Mouse (Mus musculus) cerebellum, postnatal 10 days (tissue): ENCODE results near the gene Zfp213.
"Not testable (repeated sequence)": the region's sequence is repeated elsewhere in the genome, so short reads cannot be mapped to it uniquely, and the experiment has no call there.

Experiments used
- DNase-seq, 2 experiments: peaks; one replicate each; pipeline ENCODE4 v3.0.0; 2021; ENCODE audit warnings: mixed read lengths in 2 of 2

The Zfp213 gene

DNA sequence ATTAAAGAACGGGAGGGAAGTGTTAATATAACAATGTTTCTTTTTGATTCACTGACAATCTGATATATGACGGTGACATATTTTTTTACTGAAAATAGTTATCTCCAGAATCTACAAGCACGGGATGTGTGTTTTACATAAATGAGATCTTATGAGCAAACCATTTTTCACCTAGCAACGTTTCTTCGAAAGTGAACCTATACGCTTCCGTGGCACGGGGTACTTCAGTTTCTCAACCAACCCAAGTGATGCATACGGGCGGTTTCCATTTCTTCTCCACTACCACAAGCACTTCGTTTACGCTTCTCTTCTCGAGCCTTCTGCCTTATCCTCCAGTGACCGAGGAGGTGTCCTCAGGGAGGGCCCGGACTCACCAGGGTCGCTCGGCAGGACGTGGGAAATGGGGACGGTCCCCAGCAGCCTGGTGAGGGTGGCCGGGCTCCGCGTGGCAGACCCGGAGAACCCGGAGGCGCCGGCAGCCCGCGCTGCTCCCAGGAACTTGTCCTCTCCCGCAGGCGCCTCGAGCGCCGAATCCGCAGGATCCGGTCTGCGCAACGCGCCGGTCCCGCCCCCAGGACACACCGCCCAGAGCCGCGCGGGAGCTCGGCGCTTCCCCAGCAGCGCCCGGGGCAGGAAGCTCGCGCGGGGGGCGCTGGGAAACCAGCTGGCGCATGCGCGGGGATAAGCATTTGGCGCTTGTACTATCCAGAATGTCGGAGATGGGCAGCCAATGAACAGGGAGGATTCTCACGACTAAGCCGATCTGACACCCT is at the start of gene Zfp213:
Zfp213 (minus strand) TSS at position 644 of the 773 bp plus-strand sequence.
- peak; percentile 96 to 97 for DNase-seq

GRCm38 (mm10) chr17:23610361-23610800 is 46.3 kb upstream of the Zfp213 start:
- DNase-seq: peak; percentile 85

DNA sequence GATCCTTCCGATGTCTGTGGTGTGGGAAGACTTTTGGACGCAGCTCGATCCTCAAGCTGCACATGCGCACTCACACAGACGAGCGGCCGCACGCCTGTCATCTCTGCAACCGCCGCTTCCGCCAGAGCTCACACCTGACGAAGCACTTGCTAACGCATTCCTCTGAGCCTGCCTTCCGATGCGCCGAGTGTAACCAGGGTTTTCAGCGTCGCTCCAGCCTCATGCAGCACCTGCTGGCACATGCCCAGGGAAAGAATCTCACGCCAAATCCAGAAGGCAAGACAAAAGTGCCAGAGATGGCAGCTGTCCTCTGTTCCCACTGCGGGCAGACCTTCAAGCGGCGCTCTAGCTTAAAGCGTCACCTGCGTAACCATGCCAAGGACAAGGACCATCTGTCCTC is 45.6 kb upstream of the Zfp213 start:
- peak; percentile 95 for DNase-seq

- no peak for DNase-seq
Observed at GRCm38 (mm10) chr17:23605220-23605619, 41.2 kb upstream of the Zfp213 start.

GRCm38 (mm10) chr17:23604394-23604793 is 40.4 kb upstream of the Zfp213 start:
- peak; percentile 18 to 24 for DNase-seq

- DNase-seq: peak; percentile 36 to 44
Observed at GRCm38 (mm10) chr17:23603542-23603941, 39.5 kb upstream of the Zfp213 start.

GRCm38 (mm10) chr17:23603077-23603476 is 39.0 kb upstream of the Zfp213 start:
- peak; percentile 16 to 22 for DNase-seq

DNA sequence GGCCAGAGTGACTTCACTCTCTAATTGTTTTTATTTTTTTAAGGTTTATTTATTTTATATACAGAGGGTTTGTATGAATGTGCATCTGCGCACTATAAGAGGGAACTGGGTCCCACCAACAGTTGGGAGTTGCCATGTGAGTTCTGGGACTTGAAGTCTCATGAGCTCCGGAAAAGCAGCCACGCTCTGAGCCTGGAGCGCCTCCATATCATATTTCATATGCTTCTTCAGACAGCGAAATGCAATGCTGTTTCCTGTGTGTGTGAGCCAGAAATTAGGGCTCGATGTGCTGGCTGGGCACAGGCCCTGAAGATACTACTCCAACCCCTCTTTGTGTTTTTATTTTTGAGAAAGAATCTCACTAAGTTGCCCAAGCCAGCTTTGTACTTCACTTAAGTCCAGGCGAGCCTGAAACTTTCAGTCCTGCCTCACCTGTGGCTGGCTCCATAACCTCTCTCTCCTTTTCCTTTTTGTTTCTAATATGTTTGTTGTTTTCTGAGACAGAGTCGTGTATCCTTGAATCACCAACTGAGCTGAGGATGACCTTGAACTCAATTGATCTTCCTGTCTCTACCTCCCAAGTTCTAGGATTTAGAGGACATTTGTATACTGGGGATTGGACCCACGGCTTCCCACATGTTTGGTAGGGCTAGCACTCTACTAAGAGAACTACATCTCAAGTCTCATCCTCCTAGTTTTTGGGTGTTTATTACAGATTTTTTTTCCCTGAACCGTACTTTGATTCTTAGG is 38.0 kb upstream of the Zfp213 start:
- no peak for DNase-seq

DNA sequence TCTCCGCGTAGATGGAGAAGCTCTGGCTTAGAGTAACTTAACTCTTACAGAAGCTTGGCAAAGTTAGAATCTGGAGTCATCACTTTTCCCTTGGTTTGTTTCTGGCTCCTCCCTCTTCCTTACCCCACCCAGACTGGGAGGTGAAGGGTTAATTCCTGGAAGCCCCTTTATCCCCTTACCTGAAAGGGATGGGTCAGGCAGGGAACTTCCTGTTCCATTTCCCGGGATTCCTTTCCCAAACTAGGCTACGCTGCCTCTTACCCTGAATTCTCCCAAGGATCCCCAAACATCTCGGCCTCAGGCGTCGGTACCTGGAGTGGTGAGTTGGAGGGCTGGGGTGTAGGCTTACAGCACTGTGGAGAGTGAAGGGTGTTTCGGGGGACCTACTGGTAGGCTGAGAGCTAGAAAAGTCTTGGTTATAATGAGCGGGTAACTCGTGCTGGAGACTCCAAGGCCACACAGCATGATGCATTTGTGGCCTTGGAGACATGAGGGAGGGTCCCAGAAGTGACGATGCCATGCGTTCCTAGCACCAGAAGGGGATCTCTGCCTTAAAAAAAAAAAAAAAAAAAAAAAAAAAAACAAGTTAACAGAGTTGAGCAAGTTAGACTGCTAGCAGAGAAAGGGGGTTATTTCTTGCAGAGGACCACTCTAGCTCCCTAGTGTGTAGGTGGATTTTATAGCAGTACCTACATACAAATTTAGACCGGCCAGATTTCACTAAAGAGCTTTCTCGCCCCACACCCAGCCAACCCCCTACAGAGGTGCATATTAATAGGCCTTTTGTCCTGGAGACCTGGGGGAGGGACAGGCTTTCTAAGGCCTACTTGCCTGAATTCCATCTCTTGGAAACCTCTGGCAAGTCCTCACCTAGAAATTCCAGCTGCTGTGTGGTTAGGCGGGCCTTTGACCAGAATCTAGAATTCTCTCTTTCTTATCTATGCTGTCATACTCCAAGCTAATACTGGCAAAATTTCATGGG is 36.9 kb upstream of the Zfp213 start, which contains the start of gene Zscan10:
Zscan10 (plus strand) TSS at position 216 of the 982 bp plus-strand sequence.
- no peak for DNase-seq

- DNase-seq: no peak
Observed at GRCm38 (mm10) chr17:23599605-23600063, 35.6 kb upstream of the Zfp213 start.

GRCm38 (mm10) chr17:23598582-23599552 is 34.8 kb upstream of the Zfp213 start, which contains the start of gene Zfp13:
Zfp13 (minus strand) TSS chr17:23599487.
- DNase-seq: peak; percentile 71 to 77

GRCm38 (mm10) chr17:23595139-23595538 is 31.1 kb upstream of the Zfp213 start:
- DNase-seq: not testable (repeated sequence)

DNA sequence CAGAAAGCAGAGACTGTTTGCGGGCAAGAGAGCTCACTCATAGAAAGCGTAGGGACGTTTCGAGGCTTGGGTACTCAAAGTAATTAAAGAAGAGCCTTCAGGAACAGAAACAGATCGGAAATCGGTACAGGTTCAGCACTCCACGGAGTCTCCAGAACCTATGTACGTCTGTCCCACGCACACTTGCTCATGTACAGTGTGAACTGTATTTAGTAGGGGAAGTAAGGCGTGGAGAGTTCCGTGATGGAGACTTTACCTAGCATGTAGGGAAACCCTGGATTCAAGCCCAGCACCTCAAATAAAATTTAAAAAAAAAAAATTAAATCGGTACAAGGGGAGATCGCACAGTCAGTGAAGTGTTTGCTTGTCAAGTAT is 28.9 kb upstream of the Zfp213 start:
- no peak for DNase-seq

DNA sequence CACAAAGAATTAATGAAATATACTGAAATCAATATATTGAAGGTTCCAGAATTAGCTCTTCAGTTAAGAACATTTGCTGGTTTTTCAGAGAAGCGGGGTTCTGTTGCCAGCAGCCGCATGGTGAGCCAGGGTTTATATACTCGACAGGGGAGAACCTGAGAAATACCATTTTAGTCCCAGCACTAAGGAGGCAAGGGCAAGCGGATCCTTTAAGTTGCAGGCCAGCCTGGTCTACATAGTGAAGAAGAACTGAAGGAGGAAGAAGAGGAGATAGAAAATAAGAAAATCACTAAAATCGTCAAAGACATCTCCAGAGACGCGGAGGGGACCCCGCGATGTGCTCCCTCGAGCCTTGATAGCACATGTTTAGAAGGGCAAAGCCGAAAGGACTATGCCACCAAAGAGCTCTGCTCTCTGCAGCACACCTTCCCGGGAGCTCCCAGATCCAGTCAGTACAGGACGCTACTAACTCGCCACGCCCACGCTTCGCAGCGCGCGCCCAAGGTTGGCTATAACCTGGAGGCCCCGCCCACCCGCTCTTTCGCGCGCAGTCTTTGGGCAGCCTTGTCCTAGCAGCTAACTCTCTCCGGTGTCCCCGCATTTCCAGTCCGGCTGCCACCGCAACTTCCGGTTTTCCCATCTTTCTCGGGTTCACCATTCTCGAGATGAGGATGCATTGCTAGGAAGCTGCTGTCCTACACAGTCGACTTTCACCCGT is 28.3 kb upstream of the Zfp213 start:
- DNase-seq: peak; percentile 99

DNA sequence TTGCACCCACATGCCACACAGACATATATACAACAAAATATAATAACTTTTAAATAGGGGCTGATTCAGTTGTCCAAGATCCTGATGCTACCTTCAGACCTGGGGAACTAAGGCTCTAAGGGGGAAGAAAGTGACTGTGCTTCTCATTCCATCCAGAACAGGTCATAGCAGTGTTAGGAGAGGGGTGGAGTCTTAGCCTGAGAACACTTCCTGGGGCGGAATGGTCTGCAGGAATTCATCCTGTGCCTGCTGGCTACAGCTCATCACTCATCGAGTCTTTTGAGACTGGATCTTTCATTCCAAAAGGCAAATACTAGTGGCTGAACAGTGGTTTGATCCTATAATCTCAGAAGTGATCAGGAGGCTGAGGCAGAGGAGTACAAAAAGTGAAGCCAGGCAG is 23.2 kb upstream of the Zfp213 start:
- no peak for DNase-seq

- DNase-seq: peak; percentile 88
Observed at GRCm38 (mm10) chr17:23585721-23586491, 21.9 kb upstream of the Zfp213 start.

DNA sequence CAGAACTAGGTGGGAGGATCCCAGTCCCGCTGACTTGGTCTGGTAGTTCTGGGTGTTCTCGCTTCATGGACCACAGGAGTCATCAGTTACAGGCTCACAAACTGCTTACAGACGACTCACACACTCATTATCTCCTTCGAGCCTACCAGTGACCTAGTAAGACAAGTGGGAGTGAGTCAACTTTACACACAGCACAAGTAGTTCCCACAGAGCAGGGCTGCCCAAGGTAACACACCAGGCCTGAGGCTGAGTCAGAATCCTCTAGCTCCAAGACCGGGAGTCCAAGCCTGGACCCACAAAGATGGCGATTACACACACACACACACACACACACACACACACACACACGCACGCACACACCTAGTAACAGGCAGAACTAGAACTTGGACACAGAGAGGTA is 20.7 kb upstream of the Zfp213 start:
- DNase-seq: no peak

DNA sequence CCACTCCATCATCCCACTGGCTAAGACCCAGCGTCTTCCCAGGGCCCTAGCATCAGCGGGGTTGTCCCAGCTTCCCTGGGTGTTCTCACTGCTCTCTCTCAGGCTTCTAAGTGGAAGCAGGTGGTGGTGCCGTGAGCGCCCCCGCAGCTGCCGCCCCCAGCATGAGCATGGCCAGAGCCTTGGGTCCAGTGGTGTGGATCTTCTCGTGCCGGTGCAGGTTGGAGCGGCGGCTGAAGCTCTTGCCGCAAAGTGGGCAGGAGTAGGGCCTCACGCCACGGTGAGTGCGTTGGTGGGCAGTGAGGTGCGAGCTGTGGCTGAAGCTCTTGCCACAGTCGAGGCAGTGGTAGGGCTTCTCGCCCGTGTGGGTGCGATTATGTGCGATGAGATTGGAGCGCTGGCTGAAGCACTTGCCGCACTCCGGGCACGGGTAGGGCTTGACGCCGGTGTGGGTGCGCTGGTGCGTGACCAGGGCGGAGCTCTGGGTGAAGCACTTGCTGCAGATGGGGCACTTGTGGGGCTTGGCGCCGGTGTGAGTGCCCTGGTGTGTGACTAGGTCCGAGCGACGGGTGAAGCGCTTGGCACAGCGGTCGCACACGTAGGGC is 12.0 kb upstream of the Zfp213 start:
- no peak for DNase-seq

DNA sequence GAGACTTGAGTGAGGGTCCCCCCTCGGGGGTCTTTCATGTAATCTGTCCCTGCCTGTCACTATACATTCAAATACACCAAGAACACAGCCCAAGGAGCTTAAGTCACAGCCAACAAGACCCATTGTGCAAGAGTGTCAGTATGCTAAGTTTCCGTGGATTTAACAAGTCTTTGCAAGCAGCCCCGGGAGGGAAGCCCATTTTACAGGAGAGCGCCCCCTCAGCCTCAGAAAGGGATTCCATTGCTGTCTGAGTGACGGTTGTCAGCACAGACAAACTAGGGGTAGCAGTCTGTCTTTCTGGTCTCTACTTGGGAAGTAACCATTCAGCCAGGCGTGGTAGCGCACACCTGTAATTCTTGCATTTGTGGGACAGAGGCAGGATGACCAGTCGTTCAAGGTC is 10.1 kb upstream of the Zfp213 start:
- no peak for DNase-seq
